Mouse (Mus musculus) kidney, adult 2 months (tissue): Measurements from ENCODE around the gene Lrrc4b.

ENCODE experiments used
- CTCF ChIP-seq: fragments of 200-500 bp; conservative IDR thresholded peaks from 2 replicates; pipeline ENCODE4 v1.5.1; 2011; ENCODE audit warnings: low read depth, mild to moderate bottlenecking, control low read depth, low read length, moderate library complexity, mixed read lengths; ENCODE audit not compliant: insufficient read depth, insufficient read length
- POLR2A ChIP-seq: fragments of 200-500 bp; IDR thresholded peaks from one replicate; pipeline ENCODE4 v1.6.1; 2011; ENCODE audit warnings: low read depth, low read length, control low read depth

GRCm38 (mm10) chr7:44398570-44398969 lies 30.2 kb upstream of the Lrrc4b start:
- TF ChIP-seq POLR2A (no peak), CTCF (peak; percentile 81)
